Mouse (Mus musculus): ENCODE data around the gene Gm572.

DNA sequence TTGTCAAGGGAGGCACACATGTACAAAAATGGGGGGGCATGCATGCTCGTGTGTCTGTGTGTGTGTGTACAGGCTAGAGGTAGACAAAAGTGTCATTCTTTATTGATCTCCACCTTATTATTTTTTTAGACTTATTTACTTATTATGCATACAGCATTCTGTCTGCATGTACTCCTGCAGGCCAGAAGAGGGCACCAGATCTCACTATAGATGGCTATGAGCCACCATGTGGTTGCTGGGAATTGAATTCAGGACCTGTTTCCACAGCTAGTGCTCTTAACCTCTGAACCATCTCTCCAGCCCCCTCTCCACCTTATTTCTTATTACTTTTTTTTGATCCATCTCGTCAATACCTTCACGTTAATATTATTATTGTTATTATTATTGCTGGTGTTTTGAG is 6.2 kb downstream of the Gm572 start:
- TF ChIP-seq CTCF (IDR thresholded peaks at IDR 0.05; ENCODE audit: borderline replicate concordance, insufficient read depth, low read depth, low read length) (no peak), POLR2A (IDR thresholded peaks at IDR 0.05; ENCODE audit: borderline replicate concordance, insufficient read depth, low read length) (no peak)
